Mouse (Mus musculus): Measurements from ENCODE around the gene Gsk3a.

The Gsk3a gene

DNA sequence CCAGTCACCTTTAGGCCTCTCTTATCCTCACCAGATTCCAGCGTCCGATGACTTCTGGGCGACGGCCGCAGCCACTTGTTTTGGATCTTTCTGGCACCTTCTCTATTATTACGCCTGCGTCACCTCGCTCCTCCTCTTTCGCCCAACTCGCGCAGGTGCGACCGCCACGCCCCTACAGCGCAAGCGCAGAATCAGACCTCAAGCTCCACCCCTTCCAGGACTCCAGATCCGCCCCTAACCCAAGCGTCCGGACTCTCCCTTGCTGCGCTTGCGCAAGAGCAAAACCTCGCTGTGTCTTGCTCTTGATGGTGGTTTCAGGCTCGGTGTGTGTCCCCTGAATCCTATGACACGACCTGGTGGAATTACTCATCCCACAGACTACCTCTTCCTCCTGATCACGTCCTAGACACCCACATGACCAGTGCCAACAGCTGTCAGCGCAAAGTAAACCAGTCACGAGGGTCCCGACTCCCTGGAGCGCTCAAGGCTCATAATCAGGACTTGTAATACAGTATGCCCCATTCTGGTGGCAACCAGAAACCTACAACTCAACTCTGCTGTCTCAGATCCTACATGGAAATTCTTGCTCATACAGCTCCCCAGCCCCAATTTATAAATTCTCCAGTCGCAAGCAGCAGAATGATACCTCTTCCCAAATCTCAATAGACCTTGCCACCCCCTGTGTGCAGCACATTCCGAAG is 17.7 kb downstream of the Gsk3a start:
- DNase-seq = peak; percentile 89

DNA sequence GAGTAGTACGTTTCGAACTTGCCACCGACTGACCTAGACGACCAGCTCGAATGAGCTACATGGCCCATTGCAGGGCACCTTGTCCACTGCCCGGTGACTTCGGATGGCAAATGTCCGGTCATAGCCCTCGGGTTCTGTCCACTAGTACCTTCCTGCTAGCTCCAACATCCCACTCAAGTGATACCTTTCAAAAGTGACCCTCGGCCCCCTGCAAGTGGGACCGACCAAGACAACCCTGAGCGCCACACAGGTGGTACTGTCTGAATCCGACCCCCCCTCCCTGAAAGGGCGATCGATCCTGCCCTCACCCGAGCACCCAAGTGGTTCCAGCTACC is 18.3 kb downstream of the Gsk3a start:
- DNase-seq = no peak

DNA sequence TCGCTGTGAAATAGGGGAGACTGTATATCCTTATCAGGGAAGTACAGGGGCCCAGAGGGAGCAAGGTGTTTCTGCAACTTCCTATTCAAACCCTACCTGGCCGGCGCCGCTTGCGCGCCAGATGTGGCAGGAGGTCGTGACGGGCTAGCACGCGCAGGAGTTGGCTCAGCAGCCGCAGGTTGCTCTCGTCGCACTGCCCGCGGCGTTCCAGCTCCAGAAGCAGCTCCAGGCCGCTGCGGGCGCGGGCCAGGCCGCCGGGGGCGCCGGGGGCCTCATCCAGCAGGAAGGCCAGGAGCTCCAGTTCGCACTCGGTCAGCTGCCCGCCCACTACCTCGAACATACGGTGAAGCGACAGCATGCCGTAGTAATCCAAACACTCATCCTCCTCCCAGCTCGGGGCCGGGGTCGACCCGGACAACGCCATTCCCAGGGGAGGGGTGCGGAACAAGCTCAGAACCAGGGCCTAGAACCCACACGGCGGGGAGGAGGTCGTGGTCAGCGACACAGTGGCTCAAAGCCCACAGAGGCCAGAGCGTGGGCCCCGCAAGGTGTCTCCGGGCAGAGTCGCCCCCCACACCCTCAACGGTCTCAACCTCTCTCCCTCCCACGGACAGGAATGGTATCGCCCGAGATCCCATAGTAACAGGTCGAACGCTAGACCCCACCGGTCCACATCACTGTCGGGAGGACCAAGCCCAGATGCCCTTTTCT is 18.8 kb downstream of the Gsk3a start:
- DNase-seq = peak; percentile 49

DNA sequence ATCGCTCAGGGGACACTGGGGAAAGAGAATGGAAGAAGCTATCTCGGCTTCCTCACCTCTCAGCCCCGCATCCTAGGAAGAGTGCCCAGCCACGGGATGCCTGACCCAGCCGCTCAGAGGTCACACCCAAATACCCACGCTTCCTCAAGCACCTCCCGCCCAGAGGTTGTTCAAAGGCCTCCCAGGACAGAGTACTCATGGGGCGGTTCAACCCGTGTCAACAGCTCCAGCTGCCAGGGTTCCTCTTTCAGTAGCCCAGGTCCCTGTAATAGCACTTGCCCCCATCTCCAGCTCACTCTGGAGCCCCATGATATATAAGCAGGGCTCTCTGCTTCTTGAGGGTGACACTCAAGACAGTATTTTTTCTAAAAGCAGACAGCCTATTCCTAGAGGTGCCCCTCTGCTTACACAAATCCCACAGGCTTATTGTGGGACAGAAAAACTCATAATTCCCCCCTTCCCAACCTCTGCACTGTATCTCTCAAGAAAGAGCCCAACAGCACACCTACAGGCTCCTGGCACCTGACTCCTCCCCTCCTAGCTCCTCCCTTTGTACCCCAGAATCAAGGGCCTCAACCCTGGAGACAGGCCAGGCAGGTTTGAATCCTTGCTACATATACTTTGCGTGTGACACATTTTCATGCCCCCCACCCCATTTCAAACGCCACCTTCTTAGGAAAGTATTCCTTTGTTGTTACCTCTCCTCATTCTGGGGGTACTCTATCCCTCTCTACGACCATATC is 19.8 kb downstream of the Gsk3a start:
- no peak for DNase-seq

DNA sequence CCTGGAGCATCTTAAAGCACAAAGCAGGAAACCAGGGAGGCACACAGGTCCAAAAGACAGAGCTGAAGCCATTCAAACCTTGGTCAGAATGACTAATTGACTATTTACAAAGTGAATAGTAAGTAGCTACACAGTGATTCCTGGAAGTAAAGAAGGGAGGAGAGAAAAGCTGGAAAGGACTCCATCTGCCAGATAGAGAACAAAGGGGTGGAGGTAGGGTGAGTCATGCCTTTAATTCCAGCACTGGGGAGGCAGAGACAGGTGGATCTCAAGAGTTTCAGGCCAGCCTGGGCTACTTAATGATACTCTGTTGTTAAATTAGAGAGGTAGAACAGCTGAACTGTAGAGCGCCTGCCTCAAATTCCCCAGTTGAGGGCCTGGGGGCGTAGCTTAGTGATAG is 23.5 kb downstream of the Gsk3a start:
- DNase-seq = no peak

DNA sequence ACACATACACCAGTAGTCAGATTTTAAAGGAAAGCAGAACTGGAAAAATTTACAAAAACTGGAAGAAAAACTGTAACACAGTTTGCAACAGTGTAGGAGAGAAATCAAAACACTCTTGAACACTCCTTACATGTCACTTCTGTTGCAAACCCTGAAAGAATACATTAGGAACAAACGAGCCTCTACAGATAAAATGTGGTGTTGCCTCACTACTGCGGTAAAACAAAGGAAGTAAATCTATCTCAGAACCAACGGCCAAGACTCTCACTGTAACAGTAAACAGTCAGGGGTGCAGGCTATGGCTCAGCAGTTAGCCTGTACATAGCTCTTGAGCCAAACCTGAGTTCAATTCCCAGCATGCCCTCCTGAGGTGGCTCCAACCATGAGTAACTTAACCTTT is 24.6 kb downstream of the Gsk3a start:
- no peak for DNase-seq

DNA sequence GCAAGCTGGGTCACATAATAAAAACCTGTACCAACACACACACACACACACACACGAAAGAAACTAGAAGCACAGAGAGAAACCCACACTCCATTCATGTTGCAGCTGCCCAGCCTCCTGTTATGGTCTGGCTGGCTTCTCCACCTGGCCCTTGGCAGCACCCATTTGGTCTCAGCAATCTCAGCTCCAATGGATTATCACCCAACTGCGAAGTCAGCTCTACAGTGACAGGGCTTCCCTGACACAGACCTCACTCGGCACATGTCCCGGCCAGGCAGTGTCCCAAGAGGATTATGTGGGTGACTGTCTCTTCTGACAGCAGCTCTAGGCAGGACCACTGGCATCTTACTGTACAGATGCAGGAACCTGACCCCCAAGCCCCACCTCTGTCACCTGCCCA is 27.2 kb downstream of the Gsk3a start:
- DNase-seq = no peak

DNA sequence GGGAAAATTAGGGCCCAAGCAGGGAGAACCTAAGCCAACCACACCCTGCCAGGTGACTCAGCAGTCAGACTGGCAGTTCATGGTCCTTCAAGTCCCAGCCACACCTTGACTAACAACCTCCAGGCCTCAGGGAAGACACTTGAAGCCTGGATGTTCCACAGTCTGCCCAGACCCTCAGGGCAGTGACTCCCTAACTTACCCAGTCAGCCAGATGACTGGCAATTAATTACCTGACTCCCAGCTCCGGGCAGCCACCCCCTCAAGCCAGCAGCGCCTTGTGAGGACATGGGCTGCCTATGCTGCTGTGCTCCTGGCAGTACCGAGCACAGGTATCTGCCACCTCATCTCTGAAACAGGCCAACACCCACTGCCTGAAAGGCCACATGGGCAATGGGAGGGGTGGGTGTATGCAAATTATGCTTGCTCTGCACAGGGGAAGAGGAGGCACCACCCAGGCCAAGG is 28.5 kb downstream of the Gsk3a start:
- no peak for DNase-seq

DNA sequence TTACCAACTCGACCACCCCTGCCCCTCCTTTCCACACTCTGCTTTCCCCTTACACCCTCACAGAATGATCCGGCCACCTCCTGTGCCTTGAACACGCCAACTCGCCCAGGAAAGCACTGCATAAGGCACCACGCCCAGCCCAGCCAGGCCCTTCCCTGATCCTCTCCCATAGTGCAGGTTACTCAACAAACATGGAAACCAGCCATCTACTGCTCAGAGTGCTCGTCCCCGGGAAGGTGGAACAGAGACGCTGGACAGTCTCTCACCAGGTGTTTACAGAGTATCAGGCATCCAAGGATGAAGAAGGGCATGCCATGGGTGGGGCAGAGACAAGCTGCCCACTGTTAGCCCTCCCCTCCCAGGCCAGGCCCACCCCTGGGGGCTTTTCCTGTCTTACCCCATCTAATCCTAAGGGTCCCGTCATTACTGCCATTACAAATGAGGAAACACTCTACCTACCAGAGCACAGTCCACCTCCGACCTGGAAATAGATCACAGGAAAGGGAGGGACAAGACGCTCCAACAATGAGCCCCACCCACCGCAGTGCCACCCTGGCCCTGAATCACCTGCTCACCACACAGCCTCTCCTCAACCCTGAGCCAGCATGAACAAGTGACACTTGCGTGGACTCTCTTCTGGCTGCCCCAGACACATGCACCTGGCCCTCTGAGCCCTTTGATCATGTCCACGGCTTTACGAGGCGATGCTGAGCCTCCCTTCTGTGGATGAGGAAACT is 31.4 kb downstream of the Gsk3a start:
- no peak for DNase-seq

DNA sequence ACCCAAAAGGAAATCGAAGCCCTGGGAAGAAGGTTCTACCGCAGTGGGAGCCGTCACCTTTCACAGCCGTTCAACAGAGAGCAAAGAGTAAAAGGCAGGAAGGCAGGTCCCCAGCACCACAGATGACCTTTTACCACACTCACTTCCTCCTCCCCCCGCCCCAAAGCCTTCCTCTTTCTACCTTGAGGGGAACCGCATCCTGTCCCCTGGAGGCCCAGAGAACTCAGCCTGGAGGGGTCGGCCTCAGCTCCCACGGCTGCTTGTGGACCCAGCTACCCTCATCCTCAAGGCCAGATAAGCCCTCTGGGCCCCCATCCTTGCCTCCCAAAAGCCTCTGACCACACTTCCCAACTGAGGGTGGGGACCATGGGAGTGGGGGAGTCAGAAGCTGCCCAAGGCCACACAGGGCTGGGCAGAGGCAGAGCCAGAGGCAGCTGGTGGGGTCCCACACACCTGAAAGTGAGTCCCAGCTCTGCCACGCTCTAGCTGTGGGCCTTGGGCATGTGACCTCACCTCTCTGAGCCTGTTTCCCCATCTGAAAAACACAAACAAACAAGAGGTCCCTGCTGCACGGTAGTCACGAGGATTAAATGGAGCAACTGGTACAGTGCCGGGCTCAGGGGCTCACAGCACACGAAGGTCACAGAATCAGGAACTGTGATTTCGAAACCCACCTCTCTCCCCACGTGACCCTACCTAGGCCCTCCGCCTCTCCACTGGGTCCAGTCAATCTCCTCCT is 32.1 kb downstream of the Gsk3a start:
- DNase-seq = no peak

DNA sequence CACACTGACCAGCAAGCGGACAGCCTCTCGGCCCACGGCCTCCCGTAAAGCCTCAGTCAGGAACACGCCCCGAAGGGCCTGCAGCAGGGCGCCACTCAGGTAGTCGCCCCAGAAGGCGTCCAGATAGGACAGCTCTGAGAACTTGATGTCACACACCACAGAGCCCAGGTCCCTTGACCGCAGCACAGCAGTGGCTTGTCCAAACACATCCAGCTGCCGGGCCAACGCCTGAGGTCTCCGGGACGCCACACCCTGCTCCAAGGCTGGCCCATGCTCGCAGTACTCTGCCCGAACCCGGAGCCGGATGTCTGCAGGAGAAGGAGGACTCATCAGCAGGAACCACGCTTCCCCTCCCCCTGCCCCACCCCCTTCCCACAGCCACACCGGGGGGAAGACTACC is 34.0 kb downstream of the Gsk3a start:
- no peak for DNase-seq

DNA sequence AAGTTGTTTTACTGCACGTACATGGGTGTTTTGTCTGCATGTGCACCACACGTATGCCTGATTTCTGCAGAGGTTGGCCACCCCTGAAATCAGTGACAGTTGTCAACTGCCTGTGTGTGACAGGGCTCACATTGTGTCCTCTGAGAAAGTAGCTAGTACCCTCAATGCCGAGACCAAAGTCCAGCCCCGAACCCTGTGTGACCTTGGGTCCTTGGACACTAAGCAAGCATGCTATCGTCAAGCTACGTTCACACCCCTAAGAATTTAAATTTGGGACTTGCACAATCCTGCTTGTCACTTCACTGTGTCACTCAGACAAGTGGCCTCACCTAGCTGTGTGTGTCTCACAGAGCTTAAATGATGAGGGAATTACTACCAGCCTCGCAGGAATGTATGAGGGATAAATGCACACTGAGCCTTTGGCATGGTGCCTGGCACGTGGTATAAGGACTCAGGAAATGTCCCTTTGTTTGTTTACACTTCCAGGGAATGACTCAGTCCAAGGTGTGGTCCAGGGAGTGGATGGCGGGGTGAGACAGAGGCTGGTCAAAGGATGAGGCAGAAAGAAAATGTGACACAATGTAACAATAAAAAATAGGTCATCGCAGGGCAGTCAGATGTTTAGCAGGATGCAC is 40.1 kb downstream of the Gsk3a start:
- no peak for DNase-seq

DNA sequence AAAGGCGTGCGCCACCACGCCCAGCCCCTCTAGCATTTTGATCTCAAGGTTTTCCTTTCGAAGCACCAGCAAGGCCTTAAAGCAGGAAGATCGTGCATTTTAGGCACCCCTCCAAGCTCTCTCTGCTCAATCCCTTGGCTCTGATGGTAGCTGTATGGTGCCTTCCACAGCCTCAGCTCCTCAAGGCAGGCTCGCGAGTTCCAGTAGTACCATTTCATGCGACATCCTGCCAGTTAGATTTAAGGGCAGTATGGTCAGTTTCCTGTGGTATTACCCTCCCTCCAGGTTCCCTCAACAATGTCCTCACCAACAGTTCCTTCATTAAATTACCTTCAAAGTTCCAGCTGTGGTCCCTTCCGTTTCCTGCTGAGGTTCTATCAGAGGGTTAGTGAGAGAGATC is 41.5 kb downstream of the Gsk3a start:
- no peak for DNase-seq

DNA sequence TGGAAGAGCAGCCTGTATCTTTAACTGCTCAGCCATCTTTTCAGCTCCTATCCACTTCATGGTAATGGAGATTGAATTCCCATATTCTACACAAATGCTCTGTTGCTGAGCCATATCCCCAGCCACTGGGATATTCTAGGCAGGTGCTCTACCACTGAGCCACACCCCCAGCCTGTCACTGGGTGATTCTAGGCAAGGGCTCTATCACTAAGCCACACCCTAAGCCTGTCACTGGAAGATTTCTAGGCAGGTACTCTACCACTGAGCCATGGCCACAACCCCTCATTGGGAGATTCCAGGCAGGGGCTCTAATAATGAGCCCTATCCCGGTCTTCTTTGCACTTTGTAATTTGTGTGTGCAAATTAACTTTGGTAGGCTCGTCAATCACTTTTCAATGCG is 42.5 kb downstream of the Gsk3a start:
- no peak for DNase-seq

DNA sequence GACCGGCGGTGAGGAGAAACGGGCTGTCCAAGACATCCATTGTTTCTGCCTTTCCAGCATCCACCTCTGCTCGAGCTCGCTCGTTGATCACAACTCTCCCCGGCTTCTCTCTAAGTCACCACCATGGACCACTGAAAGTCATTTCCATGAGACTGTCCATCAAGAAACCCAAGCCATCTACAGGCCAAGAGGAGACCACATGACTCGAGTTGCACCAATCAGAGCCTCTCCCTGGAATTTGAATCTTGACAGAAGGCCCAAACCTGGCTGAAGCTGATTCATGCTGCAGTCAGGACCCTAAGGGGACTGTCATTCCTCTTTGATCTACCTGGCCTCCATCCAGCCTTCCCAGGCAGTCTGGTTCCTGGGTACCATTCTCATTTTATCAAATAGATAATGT is 45.5 kb downstream of the Gsk3a start:
- DNase-seq = no peak

DNA sequence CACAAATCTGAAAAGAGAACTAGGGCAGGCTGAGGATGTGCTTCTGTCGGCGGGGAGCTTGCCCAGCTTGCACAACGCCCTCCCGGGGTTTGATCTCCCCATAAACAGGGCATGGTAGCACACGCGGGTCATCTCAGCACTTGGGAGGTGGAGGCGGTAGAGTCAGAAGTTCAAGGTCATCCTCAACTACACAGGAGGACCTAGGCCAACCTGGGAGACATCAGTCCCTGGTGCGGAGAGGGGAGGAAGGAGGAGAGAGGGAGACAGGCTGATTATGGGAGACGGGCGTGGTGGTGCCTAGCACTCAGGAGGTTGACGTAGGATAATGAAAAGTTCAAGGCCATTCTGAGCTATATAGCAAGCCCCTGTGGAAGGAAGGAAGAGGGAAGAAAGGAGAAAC is 46.8 kb downstream of the Gsk3a start:
- DNase-seq = no peak

DNA sequence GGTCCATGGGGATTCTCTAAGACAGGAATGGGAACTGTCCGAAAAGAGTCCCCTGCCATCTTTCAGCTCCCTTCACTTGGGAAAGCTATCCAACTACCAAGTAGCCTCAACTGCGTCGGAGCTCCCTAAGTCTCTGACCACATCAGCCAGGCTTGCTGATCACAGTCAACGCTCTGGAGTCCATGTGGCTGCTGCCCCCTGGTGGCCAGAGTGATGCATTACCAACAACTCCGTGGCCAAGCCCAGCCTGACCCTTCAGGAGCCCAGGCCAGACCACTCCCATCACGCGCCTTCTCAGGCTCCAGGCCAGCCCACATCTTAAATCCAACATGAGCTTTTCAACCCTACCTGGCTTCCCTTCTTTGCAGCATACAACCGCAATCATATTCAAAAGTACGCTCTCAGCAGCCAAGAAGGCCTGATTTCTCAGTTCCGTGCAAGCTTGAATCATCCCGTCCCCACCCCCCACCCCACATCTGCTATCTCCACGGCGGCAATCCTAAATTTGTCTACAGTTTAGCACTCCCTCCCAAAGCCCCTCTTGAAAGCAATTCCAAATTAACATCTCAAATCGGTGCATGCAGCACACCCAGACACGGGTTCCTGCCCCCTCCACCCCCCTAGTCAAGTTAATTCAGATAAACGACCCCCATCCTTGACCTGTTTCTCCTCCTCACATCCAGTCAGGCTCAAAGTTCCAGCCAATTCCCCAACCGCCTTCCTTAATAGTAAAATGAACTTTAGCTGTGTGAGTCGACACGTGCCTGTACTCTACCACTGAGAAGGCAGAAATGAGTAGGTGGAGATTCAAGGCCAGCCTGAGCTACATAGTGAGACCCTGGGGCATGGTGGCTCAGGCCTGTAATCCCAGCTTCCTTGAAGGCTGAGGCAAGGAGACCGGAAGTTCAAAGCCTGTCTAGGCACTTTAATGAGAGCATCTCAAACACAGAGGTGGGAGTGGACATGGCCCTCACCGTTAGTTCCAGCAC is 49.7 kb downstream of the Gsk3a start:
- DNase-seq = peak; percentile 84

DNA sequence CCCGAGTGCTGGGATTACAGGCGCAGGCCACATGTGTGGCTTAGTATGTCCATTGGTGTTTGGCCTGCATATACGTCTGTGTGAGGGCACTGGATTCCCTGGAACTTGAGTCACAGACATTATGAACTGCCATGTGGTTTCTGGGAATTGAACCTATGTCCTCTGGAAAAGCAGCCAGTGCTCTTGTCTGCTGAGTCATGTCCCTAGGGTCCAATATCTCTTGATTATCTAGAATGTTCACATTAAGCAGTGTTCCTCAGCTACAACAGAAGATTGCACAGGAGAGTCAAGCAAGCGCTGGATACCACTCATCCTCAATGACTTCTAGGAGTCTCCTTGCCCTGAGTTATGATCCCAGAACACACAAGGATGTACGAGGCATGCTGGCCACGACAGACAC is 53.6 kb downstream of the Gsk3a start:
- no peak for DNase-seq

DNA sequence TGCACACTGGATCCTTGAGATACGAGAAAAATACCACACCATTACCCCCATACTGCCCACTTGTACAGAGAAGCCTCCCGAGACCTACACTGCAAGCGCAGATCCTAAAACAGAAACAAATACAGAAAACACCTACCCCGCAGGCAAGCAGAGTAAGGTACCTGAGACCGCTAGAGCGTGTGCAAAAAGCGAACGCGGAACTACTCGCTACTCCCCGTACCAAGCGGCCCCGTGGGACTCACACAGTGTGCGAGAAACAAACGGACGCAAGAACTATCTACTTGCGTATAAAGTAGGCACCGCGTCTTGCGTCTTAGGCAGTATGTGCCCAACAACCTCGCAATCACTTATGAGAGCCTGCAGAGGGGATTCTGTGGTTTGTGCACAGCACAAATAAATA is 55.8 kb downstream of the Gsk3a start:
- DNase-seq = no peak

DNA sequence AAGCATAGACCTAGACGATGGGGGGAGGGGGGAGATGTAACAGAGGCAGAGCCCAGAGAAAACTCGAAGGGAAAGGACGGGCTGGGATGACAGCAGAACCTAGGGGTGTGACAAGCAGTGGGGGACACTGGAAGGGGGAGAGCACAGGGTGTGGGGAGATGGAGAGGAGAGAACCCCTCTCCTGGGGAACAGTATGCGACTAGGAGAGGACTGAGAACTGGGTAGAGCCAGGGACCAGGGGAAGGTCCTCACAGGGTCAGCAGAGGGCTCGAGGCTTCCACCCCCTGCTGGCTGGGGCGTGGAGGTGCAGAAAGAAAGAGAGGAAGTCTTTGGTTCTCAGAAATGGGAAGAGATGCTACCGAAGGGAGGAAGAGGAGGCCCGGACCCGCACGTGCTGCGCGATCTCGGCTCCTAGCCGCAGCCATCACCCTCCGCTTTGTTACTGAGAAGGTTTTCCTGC is 56.3 kb downstream of the Gsk3a start:
- peak; percentile 36 for DNase-seq

DNA sequence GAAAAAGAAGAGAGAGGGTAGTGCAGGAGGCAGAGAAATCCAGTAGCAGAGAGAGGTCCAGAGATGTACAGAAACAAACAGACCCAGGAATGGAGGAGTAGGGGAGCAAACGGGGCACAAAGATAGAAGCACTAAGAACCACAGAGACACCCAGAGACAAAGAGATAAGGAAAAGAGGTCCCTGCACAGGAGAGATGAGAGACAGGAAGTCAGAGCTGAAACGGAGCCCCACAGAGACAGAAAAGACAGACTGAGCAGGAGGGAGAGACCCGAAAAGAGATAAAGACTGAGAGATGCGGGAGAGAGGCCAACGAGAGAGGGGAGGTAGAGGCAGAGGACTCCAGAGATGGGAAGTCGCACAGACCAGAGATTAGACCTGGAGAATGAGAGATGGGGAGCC is 57.1 kb downstream of the Gsk3a start:
- DNase-seq = no peak

Data from right cerebral cortex, postnatal 14 days (tissue).